Mouse (Mus musculus) cerebellum, adult 11-12 months (tissue): ENCODE measurements around the gene H2-Q10.
"Not testable (repeated sequence)": the region's sequence is repeated elsewhere in the genome, so short reads cannot be mapped to it uniquely, and the experiment has no call there.

ENCODE experiments used
- DNase-seq: peaks from one replicate; pipeline ENCODE4 v3.0.0; 2022

Gene H2-Q10

DNA sequence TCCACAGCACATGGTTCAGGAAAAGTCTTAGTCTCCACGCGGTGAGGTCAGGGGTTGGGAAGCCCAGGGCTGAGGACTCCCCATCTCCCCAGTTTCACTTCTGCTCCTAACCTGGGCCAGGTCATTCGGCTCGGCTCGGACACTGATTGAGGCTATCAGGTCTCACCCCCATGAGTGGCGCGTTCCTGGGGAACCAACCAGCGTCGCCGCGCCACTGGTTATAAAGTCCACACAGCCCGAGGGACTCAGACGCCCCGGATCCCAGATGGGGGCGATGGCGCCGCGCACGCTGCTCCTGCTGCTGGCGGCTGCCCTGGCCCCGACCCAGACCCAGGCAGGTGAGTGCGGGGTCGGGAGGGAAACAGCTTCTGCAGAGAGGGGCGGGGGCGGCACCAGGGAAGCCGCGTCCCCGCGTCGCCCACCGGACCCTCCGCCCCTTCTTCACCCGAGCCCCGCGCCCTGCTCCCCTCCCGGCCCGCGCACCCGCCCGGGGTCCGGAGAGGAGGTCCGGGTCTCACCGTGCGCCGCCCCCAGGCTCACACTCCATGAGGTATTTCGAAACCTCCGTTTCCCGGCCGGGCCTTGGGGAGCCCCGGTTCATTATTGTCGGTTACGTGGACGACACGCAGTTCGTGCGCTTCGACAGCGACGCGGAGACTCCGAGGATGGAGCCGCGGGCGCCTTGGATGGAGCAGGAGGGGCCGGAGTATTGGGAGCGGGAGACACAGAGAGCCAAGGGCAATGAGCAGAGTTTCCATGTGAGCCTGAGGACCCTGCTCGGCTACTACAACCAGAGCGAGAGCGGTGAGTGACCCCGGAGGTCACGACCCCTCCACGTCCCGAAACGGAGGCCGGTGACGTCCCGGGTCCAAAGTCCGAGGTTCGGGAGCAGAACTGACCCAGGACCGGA lies at the start of gene H2-Q10:
Gene H2-Q10, plus strand, starts transcription at position 248 of the 910 bp plus-strand sequence.
- DNase-seq: no peak

GRCm38 (mm10) chr17:35420206-35420810 lies 49.6 kb upstream of the H2-Q10 start:
- DNase-seq: not testable (repeated sequence)

GRCm38 (mm10) chr17:35421331-35421730 lies 48.6 kb upstream of the H2-Q10 start:
- not testable (repeated sequence) for DNase-seq

DNA sequence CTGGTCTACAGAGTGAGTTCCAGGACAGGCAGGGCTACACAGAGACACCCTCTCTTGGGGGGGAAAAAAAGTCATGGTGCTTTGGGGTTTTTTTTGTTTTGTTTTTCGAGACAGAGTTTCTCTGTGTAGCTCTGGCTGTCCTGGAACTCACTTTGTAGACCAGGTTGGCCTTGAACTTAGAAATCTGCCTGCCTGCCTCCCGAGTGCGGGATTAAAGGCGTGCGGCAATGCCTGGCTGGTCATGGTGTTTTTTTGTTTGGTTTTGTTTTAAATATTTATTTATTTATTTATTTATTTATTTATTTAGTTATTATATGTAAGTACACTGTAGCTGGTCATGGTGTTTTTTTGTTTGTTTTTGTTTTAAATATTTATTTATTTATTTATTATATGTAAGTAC lies 47.5 kb upstream of the H2-Q10 start:
- not testable (repeated sequence) for DNase-seq

GRCm38 (mm10) chr17:35423131-35423810 lies 46.6 kb upstream of the H2-Q10 start:
- not testable (repeated sequence) for DNase-seq

GRCm38 (mm10) chr17:35424106-35424505 lies 45.8 kb upstream of the H2-Q10 start:
- not testable (repeated sequence) for DNase-seq

DNA sequence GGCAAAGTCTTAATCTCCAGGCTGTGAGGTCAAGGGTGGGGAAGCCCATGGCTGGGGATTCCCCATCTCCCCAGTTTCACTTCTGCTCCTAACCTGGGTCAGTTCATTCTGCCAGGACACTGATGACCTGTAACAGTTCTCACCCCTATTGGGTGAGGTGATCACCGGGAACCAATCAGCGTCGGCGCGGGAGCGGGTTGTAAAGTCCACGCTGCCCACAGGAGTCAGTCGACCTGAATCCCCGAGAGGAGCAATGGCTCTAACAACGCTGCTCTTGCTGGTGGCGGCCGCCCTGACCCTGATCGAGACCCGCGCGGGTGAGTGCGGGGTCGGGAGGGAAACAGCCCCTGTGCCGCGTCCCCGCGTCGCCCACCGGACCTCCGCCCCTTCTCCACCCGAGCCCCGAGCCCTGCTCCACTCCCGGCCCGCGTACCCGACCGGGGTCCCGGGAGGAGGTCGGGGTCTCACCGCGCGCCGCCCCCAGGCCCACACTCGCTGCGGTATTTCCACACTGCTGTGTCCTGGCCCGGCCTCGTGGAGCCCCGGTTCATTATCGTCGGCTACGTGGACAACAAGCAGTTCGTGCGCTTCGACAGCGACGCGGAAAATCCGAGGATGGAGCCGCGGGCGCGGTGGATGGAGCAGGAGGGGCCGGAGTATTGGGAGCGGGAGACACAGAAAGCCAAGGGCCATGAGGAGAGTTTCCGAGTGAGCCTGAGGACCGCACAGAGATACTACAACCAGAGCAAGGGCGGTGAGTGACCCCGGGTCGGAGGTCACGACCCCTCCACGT lies 45.1 kb upstream of the H2-Q10 start, which contains the start of gene H2-Q6:
Gene H2-Q6, plus strand, starts transcription at position 227 of the 793 bp plus-strand sequence.
- not testable (repeated sequence) for DNase-seq

- not testable (repeated sequence) for DNase-seq
Measured at GRCm38 (mm10) chr17:35425474-35425873, 44.4 kb upstream of the H2-Q10 start.

GRCm38 (mm10) chr17:35428883-35429282 lies 41.0 kb upstream of the H2-Q10 start:
- DNase-seq: not testable (repeated sequence)

GRCm38 (mm10) chr17:35430671-35431070 lies 39.2 kb upstream of the H2-Q10 start:
- DNase-seq: not testable (repeated sequence)

GRCm38 (mm10) chr17:35432167-35432566 lies 37.7 kb upstream of the H2-Q10 start:
- not testable (repeated sequence) for DNase-seq

DNA sequence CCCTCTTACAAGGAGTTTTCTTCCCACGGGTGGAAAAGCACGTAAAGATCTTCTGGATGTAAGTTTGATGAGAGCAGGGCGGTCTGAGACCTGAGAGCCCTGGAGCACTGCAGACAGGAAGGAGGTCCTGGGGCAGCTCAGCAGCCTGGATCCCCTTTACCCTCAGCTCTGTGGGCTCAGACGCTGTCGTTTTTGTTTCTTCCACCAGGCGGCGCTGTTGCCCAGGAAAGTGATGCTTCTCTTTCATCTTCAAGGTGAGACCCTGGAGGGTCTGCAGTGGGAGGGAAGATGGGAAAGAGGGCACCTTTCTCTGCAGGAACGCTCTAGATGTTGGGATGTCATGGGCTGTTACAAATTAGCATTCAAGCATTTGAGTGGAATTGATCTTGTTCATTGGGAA lies 35.1 kb upstream of the H2-Q10 start:
- not testable (repeated sequence) for DNase-seq

- DNase-seq: not testable (repeated sequence)
Measured at GRCm38 (mm10) chr17:35435577-35435976, 34.3 kb upstream of the H2-Q10 start.

DNA sequence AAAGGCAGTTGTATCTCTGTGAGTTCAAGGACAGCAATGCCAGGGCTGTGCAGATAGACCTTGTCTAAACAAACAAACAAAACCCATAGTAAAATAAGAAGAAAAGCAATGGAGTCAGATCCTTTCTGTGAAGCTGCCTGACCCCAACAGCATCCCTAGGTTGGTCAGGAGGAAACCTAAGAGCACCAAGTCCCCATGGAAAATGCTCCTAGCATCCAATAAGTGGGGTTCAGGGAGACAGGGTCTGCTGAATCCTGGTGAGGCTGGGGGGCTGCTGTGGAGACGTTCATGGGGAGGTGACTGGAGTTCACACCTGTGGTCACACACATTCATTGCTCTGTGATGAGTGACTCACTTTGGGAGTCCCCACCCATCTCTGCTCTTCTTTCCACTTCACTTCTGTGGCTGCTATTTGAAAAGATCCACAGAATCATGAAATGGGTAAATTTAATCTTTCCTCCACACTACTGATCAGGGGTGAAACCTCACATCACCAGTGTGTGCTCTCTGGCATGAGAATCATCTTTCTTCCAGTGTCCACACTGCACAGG lies 32.4 kb upstream of the H2-Q10 start:
- DNase-seq: not testable (repeated sequence)

DNA sequence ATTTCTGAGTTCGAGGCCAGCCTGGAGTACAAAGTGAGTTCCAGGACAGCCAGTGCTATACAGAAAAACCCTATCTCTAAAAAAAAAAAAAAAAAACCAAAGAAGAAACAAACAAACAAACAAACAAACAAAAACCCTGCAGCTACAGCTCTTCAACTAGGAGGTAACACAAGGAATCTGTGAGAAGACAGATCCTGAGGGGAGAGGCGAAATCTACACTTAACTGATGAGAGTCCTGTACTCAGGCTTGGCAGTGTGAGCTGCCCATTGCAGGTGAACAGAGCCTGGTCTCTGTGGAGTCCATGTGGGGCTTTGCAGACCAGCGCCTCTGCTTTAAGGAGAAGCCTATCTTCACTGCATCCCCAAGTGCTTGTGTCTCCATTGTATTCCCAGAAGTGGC lies 31.5 kb upstream of the H2-Q10 start:
- not testable (repeated sequence) for DNase-seq

- DNase-seq: peak; percentile 22
Measured at GRCm38 (mm10) chr17:35438885-35439284, 31.0 kb upstream of the H2-Q10 start, which contains the start of gene H2-Q7. H2-Q7 (plus strand) TSS chr17:35439155.

GRCm38 (mm10) chr17:35439295-35439747 lies 30.6 kb upstream of the H2-Q10 start:
- not testable (repeated sequence) for DNase-seq

GRCm38 (mm10) chr17:35439925-35440645 lies 29.8 kb upstream of the H2-Q10 start:
- not testable (repeated sequence) for DNase-seq

GRCm38 (mm10) chr17:35442376-35442775 lies 27.5 kb upstream of the H2-Q10 start:
- not testable (repeated sequence) for DNase-seq

- not testable (repeated sequence) for DNase-seq
Measured at GRCm38 (mm10) chr17:35444510-35444909, 25.4 kb upstream of the H2-Q10 start.

DNA sequence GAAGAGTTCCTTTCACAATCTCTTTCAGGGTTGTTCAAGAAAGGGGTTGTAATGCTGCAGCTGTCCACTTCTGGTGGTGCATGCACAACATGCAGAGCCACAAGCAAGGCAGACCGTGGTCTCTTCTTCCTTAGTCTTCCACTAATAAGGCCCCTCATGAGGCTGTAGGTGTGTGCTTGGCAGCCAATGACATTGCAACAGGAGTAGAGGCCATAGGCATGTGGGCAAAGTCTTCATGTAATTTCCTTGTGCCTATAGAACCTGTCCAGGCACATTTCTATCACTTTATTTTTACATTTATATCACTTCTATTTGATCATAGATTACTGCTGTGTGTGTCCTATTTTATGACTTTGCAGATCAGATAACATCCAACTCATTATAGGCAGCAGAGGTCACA lies 11.6 kb upstream of the H2-Q10 start:
- not testable (repeated sequence) for DNase-seq
